Mouse (Mus musculus): ENCODE data around the gene Tril.

DNA sequence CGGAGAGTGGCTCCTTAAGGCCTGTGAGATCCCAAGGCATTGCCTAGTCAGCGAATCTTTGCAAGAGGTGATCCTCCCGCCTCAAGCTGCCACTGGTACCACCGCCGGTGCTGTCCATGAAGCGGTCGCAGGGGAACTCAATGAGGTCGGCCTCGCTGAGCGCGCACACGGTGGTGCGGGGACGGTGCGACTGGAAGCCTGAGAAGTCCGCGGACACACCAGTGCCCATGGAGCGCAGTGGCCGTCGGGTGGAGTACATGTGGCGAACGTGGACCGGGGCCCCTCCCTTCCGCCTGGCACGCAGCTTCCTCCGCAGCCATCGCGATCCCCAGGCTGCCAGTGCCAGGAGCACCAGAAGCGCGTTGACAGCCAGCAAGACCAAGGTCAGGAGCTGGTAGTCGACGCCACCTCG lies 2.9 kb downstream of the Tril start:
- no peak for TF ChIP-seq GATA1 (IDR thresholded peaks at IDR 0.05; ENCODE audit: low read length)
- no peak for TF ChIP-seq TAL1 (IDR thresholded peaks at IDR 0.05; ENCODE audit: low read length)

All from erythroblast, embryonic 14.5 days (primary cell).